Mouse (Mus musculus) neural tube, embryonic 10.5 days (tissue): Measurements from ENCODE around the gene Gng4.
A peak's percentile ranks its signal among the peaks of the same experiment; 100 is the strongest.

Experiments used
- DNase-seq: peaks from one replicate; pipeline ENCODE4 v3.0.0-alpha.2; 2017; ENCODE audit warnings: low spot score; ENCODE audit errors: extremely low spot score

Gene Gng4

GRCm38 (mm10) chr13:13810885-13811284 lies 27.0 kb downstream of the Gng4 start:
- no peak for DNase-seq

GRCm38 (mm10) chr13:13818696-13819095 lies 34.8 kb downstream of the Gng4 start:
- no peak for DNase-seq

GRCm38 (mm10) chr13:13820234-13821123 lies 36.6 kb downstream of the Gng4 start:
- DNase-seq, result no peak

GRCm38 (mm10) chr13:13824946-13825345 lies 41.1 kb downstream of the Gng4 start:
- DNase-seq, result no peak

GRCm38 (mm10) chr13:13826533-13826932 lies 42.7 kb downstream of the Gng4 start:
- DNase-seq, result no peak

- no peak for DNase-seq
Measured at GRCm38 (mm10) chr13:13828125-13828524, 44.3 kb downstream of the Gng4 start.

GRCm38 (mm10) chr13:13830469-13831074 lies 46.7 kb downstream of the Gng4 start:
- DNase-seq, result no peak

GRCm38 (mm10) chr13:13835180-13835579 lies 51.3 kb downstream of the Gng4 start:
- no peak for DNase-seq

GRCm38 (mm10) chr13:13845021-13845420 lies 61.2 kb downstream of the Gng4 start:
- no peak for DNase-seq

- DNase-seq, result no peak
Measured at GRCm38 (mm10) chr13:13847075-13847599, 63.3 kb downstream of the Gng4 start.

GRCm38 (mm10) chr13:13857190-13857589 lies 73.3 kb downstream of the Gng4 start:
- no peak for DNase-seq

- no peak for DNase-seq
Measured at GRCm38 (mm10) chr13:13862346-13862745, 78.5 kb downstream of the Gng4 start.

- no peak for DNase-seq
Measured at GRCm38 (mm10) chr13:13862941-13863340, 79.1 kb downstream of the Gng4 start.

GRCm38 (mm10) chr13:13866339-13866738 lies 82.5 kb downstream of the Gng4 start:
- no peak for DNase-seq

- no peak for DNase-seq
Measured at GRCm38 (mm10) chr13:13867078-13867759, 83.4 kb downstream of the Gng4 start.

- peak; percentile 35 for DNase-seq
Measured at GRCm38 (mm10) chr13:13867922-13868321, 84.1 kb downstream of the Gng4 start.
